Mouse (Mus musculus): Measurements from ENCODE around the gene Grik4. TPM values are rescaled to one million over a fixed set of nuclear protein-coding genes. Genes with fewer than 3 reads are reported as not detected.

Gene Grik4
- polyA plus RNA-seq, 1 experiment: 0.26 TPM

DNA sequence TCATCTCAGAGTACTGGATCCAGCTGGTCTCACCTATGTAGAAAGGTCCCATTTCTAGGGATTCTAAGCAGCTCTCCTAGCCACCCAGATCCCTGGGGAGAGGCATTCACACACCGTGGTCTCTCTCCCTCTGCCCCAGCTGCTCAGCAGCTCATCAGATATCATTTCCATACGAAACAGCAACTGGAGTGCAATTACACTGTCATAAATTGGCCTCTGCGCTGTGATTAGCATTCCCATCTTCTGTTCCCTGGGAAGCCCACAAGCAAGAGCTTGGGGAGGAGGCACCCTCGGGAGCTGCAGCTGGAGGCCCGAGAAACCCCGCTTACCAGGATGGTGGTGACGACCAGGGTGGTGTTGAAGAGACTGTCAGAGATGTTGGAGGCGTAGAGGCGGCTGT lies 346.8 kb downstream of the Grik4 start:
- Histone ChIP-seq H3K4me3 (ENCODE audit: insufficient read depth, low read length) (no peak overlapping the region), H3K4me1 (ENCODE audit: control insufficient read depth, insufficient read depth, low read length) (no peaks in the 10 kb centered on the region)
- no peak for TF ChIP-seq CTCF (IDR thresholded peaks at IDR 0.05; ENCODE audit: borderline replicate concordance, insufficient read depth, low read length)
- no peak for TF ChIP-seq POLR2A (IDR thresholded peaks at IDR 0.05; ENCODE audit: low read depth, low read length)

DNA sequence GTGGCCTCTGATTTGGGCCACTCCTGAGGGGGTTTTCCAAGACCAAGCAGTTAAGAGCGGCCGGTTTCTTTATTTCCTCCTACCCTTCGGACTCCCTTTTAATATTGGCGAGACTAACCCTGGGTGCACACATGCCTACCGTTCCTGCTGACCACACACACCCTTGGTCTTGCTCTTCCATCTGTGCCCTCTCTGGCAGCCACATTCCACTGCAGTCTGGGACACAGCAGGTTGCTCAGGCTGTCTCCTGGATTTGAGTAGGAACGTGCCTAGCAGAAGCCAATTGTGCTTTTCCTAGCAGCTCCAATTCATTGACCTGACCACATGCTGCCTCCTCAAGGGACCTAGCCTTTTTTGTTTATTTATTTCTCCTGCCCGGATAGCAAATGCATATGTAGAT lies 365.8 kb downstream of the Grik4 start:
- no peak for TF ChIP-seq POLR2A (IDR thresholded peaks at IDR 0.05; ENCODE audit: low read depth, low read length)
- no peak for TF ChIP-seq CTCF (IDR thresholded peaks at IDR 0.05; ENCODE audit: borderline replicate concordance, insufficient read depth, low read length)
- H3K4me1 ChIP-seq (ENCODE audit: control insufficient read depth, insufficient read depth, low read length): no peaks in the 10 kb centered on the region
- no peak overlapping the region for H3K27ac ChIP-seq (ENCODE audit: insufficient read depth, low read length)
- no peak overlapping the region for H3K4me3 ChIP-seq (ENCODE audit: insufficient read depth, low read length)

More for the DNA sequence above, 346.8 kb downstream of the Grik4 start:
- no peak overlapping the region for H3K27ac ChIP-seq (ENCODE audit: insufficient read depth, low read length)

DNA sequence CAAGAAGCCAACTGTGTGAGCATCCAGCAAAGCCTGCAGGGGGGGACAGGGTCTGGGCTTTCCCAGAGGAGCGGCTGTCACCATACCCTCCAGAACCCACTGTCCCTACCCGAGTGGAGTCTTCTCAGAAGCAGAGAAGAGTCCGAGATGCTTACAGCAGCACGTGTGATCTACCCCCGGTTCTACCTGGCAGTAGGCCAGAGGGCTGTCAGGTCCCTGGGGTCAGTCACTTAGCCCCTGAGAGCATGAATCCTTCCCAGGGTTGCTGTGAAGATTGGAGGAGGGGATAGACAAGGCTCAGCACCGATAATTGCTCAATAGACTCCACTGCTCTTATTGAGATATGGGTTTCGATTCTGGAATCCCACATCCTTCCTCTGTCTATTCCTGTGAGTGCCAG lies 366.2 kb downstream of the Grik4 start:
- Histone ChIP-seq H3K4me3 (ENCODE audit: insufficient read depth, low read length) (no peak overlapping the region), H3K4me1 (ENCODE audit: control insufficient read depth, insufficient read depth, low read length) (no peaks in the 10 kb centered on the region), H3K27ac (ENCODE audit: insufficient read depth, low read length) (no peak overlapping the region)
- TF ChIP-seq POLR2A (IDR thresholded peaks at IDR 0.05; ENCODE audit: low read depth, low read length) (no peak), CTCF (IDR thresholded peaks at IDR 0.05; ENCODE audit: borderline replicate concordance, insufficient read depth, low read length) (no peak)

DNA sequence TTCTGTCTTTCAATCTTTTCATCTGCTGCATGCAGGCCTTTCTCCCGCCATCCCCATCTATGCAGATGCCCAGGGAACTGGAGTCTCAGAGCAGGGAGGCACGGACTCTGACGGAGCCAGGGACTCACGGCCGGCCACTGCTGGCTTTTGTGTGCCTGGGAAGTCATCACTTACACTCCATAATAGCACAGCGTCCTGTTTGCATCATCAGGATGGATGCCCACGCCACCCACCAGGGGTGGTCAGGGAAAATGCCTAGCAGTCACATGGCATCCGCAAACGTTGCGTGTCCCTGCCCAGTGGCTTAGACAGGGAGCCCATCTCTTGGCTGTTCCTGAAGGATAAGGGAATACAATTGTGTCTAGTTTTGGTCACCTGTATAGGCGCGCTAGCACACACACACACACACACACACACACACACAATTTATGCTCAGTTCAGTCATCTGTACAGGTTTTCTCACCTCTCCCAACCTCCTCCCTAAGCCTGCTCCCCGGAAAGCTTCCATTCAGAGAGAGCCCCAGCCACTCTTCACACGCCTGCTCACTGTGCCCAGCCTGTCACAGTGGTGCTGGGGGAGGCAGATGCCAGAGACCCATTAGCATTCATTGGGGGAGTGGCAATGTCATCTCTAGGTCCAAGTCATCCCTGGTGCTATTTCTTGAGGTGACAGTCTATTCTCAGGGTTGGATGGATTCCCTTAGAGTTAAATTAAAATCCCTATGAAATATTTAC lies 370.5 kb downstream of the Grik4 start:
- no peaks in the 10 kb centered on the region for H3K4me1 ChIP-seq (ENCODE audit: control insufficient read depth, insufficient read depth, low read length)
- H3K4me3 ChIP-seq (ENCODE audit: insufficient read depth, low read length): no peak overlapping the region
- no peak for TF ChIP-seq POLR2A (IDR thresholded peaks at IDR 0.05; ENCODE audit: low read depth, low read length)
- no peak for TF ChIP-seq CTCF (IDR thresholded peaks at IDR 0.05; ENCODE audit: borderline replicate concordance, insufficient read depth, low read length)
- no peak overlapping the region for H3K27ac ChIP-seq (ENCODE audit: insufficient read depth, low read length)

DNA sequence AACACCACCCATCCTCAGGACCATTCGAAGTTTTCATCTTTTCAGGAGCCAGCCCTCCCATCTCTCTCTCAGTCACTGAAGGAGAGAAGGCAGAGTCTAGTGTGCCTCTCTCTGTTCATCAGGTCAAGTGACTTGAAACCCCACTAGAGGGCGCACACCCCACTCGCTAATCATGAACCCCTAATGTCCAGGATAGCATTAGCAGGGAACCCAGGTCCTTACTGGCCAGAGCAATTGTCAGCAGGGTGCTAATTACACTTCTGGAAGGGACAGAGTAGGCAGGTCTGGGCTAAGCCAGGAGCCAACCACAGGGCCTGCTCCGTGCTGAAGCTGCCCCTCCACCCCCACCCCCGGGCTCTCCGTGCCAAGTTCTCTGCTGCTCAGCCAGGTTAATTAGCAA lies 371.1 kb downstream of the Grik4 start:
- TF ChIP-seq POLR2A (IDR thresholded peaks at IDR 0.05; ENCODE audit: low read depth, low read length) (no peak), CTCF (IDR thresholded peaks at IDR 0.05; ENCODE audit: borderline replicate concordance, insufficient read depth, low read length) (peak; percentile 67; the same call in 1 of the 2 replicates)
- no peak overlapping the region for H3K27ac ChIP-seq (ENCODE audit: insufficient read depth, low read length)
- H3K4me1 ChIP-seq (ENCODE audit: control insufficient read depth, insufficient read depth, low read length): no peaks in the 10 kb centered on the region
- H3K4me3 ChIP-seq (ENCODE audit: insufficient read depth, low read length): no peak overlapping the region

DNA sequence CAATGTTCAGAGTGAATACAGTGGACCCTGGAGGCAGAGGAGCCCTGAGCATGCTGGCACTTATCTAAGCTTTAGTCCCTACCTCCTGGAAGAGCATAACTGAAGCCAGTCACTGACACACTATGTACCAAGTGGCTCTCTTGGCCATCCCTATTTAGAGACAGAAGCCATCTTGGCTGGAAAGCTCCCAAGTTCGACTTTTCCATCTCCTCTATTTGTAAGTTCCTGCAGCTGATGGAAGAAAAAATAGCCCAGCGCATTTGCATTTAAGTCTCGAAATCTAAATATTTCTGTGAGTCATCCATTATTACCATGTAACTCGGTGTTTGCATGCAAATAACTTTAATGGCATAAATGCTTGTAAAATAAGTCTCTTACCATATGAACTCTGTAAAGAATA lies 378.4 kb downstream of the Grik4 start:
- TF ChIP-seq POLR2A (IDR thresholded peaks at IDR 0.05; ENCODE audit: low read depth, low read length) (no peak), CTCF (IDR thresholded peaks at IDR 0.05; ENCODE audit: borderline replicate concordance, insufficient read depth, low read length) (no peak)
- Histone ChIP-seq H3K4me1 (ENCODE audit: control insufficient read depth, insufficient read depth, low read length) (no peaks in the 10 kb centered on the region), H3K4me3 (ENCODE audit: insufficient read depth, low read length) (no peak overlapping the region), H3K27ac (ENCODE audit: insufficient read depth, low read length) (no peak overlapping the region)

DNA sequence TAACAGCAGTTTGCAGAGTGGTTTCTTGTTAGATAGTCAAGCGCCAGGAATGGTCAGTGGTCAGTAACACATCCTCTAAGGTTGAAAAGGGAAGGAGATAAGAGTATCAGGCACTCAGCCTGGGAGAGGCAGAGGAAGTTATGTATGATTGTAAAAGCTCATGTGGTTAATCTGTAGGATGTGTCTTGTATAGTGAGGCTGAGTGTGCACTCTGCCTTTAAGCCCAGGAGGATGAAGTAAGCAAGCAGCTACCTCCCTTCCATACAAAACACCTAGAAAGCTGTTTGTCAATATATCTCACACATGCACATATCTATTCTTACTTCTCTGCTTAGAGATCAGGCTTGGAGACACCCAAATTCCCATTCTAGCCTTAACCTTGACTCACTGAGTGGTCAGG lies 389.1 kb downstream of the Grik4 start:
- no peak overlapping the region for H3K27ac ChIP-seq (ENCODE audit: insufficient read depth, low read length)
- no peak for TF ChIP-seq CTCF (IDR thresholded peaks at IDR 0.05; ENCODE audit: borderline replicate concordance, insufficient read depth, low read length)
- TF ChIP-seq POLR2A (IDR thresholded peaks at IDR 0.05; ENCODE audit: low read depth, low read length): no peak
- H3K4me1 ChIP-seq (ENCODE audit: control insufficient read depth, insufficient read depth, low read length): no peaks in the 10 kb centered on the region
- no peak overlapping the region for H3K4me3 ChIP-seq (ENCODE audit: insufficient read depth, low read length)

DNA sequence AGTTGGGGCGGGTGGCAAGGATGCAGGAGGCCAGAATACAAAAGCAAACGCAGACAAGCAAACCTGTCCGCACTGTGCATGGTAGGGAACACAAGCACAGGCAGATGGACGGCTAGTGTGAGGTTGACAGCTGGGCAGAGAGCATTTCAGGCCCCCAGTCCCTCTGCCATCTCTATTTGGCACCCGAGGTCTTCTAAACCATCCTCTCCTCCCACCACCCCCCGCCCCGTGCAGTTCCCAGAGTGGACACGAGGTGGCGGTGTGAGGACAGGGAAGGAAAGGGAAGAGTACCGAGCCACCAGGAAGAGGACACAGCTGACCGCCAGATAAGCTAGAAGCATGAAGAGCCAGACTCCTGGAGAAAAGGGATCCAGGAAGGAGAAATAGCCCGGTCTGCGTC lies 394.2 kb downstream of the Grik4 start:
- Histone ChIP-seq H3K4me1 (ENCODE audit: control insufficient read depth, insufficient read depth, low read length) (no peaks in the 10 kb centered on the region), H3K4me3 (ENCODE audit: insufficient read depth, low read length) (no peak overlapping the region), H3K27ac (ENCODE audit: insufficient read depth, low read length) (no peak overlapping the region)
- no peak for TF ChIP-seq POLR2A (IDR thresholded peaks at IDR 0.05; ENCODE audit: low read depth, low read length)
- peak; percentile 87 for TF ChIP-seq CTCF (IDR thresholded peaks at IDR 0.05; ENCODE audit: borderline replicate concordance, insufficient read depth, low read length)

DNA sequence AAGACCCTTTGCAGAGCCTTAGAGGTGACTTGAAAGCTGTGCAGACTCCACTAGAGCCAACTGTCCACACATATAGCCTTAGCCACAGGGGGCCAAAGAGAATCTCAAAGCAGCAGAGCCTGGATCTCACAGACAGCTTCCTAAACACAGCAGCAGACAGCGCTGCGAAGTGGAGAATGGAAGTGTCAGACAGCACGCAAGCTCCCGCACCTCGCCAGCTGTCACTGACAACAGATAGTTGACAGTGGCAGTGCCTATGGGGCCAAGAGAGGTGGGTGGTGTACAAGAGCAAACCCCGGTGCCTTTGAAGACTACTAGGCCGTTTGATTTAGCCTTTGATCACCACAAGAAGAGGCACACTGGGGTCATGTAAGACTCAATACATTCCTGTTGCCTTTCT lies 395.3 kb downstream of the Grik4 start:
- H3K4me1 ChIP-seq (ENCODE audit: control insufficient read depth, insufficient read depth, low read length): no peaks in the 10 kb centered on the region
- no peak overlapping the region for H3K4me3 ChIP-seq (ENCODE audit: insufficient read depth, low read length)
- TF ChIP-seq CTCF (IDR thresholded peaks at IDR 0.05; ENCODE audit: borderline replicate concordance, insufficient read depth, low read length) (no peak), POLR2A (IDR thresholded peaks at IDR 0.05; ENCODE audit: low read depth, low read length) (no peak)
- H3K27ac ChIP-seq (ENCODE audit: insufficient read depth, low read length): no peak overlapping the region

DNA sequence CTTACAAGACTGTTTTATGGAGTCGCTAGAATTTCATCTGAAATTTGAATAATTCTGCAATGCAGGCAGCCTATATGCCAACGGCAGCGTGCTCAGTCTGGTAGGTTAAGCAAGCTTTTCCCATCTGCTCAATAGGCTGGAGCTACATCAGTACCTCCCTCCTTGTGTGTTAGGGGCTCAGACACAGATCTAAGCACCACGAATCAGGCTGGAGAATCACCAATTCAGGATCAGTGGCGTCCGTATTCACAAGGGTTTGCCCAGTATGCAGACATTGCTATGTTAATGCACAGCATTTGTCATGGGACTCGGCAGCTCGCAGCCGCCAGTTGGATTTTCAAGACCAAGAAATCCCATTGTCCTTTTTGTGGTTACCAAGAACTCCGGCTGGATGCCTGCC lies 399.8 kb downstream of the Grik4 start:
- Histone ChIP-seq H3K4me1 (ENCODE audit: control insufficient read depth, insufficient read depth, low read length) (no peaks in the 10 kb centered on the region), H3K27ac (ENCODE audit: insufficient read depth, low read length) (no peak overlapping the region), H3K4me3 (ENCODE audit: insufficient read depth, low read length) (no peak overlapping the region)
- no peak for TF ChIP-seq POLR2A (IDR thresholded peaks at IDR 0.05; ENCODE audit: low read depth, low read length)
- TF ChIP-seq CTCF (IDR thresholded peaks at IDR 0.05; ENCODE audit: borderline replicate concordance, insufficient read depth, low read length): no peak

Data from embryonic fibroblast, embryonic 13.5 days (primary cell).